Mouse (Mus musculus) liver, adult 2 months (tissue): ENCODE data around the gene Gm20388. TPM values are rescaled to one million over a fixed set of nuclear protein-coding genes. Genes with fewer than 3 reads are reported as not detected.
"Not testable (repeated sequence)": the region's sequence is repeated elsewhere in the genome, so short reads cannot be mapped to it uniquely, and the experiment has no call there.

Experiments used
- DNase-seq: peaks from one replicate; pipeline ENCODE4 v3.0.0-alpha.2; 2011; ENCODE audit warnings: low read depth, low spot score; ENCODE audit errors: extremely low read depth
- H3K27ac ChIP-seq: fragments of 200-500 bp; replicated peaks from 2 replicates; pipeline ENCODE4 v1.5.1; 2012; ENCODE audit warnings: low read depth, mild to moderate bottlenecking, control low read depth, inconsistent platforms, low read length; ENCODE audit not compliant: insufficient read depth
- H3K27me3 ChIP-seq: fragments of 200-500 bp; 2 replicates; pipeline ENCODE4 v1.6.1; 2012; ENCODE audit warnings: mild to moderate bottlenecking, moderate library complexity, low read length, inconsistent platforms; ENCODE audit not compliant: control insufficient read depth, insufficient read depth
- H3K36me3 ChIP-seq: fragments of 200-500 bp; 2 replicates; pipeline ENCODE4 v1.6.1; 2012; ENCODE audit warnings: low read length, inconsistent platforms; ENCODE audit not compliant: control insufficient read depth, insufficient read depth
- H3K4me1 ChIP-seq: fragments of 200-500 bp; 2 replicates; pipeline ENCODE4 v1.6.1; 2011; ENCODE audit warnings: low read length; ENCODE audit not compliant: control insufficient read depth, insufficient read depth
- H3K4me3 ChIP-seq: fragments of 200-500 bp; 2 replicates; pipeline ENCODE4 v1.5.1; 2011; ENCODE audit warnings: low read depth, mild to moderate bottlenecking, control low read depth, low read length, moderate library complexity; ENCODE audit not compliant: insufficient read depth
- H3K79me2 ChIP-seq: fragments of 200-500 bp; 2 replicates; pipeline ENCODE4 v1.6.1; 2012; ENCODE audit warnings: inconsistent platforms, mild to moderate bottlenecking, low read length, moderate library complexity; ENCODE audit not compliant: control insufficient read depth, insufficient read depth
- H3K9ac ChIP-seq: fragments of 200-500 bp; 2 replicates; pipeline ENCODE4 v1.6.1; 2012; ENCODE audit warnings: low read depth, mild to moderate bottlenecking, control low read depth, inconsistent platforms, low read length
- CTCF ChIP-seq: fragments of 200-500 bp; IDR thresholded peaks from 2 replicates; pipeline ENCODE4 v1.5.1; 2011; ENCODE audit warnings: low read depth, low read length, control low read depth
- POLR2A ChIP-seq: fragments of 200-500 bp; IDR thresholded peaks from 2 replicates; pipeline ENCODE4 v1.6.1; 2011; ENCODE audit warnings: low read length, control low read depth; ENCODE audit not compliant: insufficient read depth; ENCODE audit errors: extremely low read depth
- WGBS: fragments of 180-500 bp; shearing (Covaris S2); methylation state at CpG from one replicate; pipeline ENCODE4 v1.1.7; 2018; 5-methylcytosine and 5-hydroxymethylcytosine counted together
- polyA plus RNA-seq: library from polyadenylated mRNA; depleted of rRNA; stranded (reverse); fragments of >200 nt; gene quantifications from 2 replicates; pipeline ENCODE4 v1.2.3, GENCODE M21; 2012
- total RNA-seq: library from RNA; depleted of rRNA; stranded (reverse); fragments of >200 nt; gene quantifications from 2 replicates; pipeline ENCODE4 v1.2.3, GENCODE M21; 2014

Gm20388 gene
- total and polyA plus RNA-seq, 2 experiments = 6.4 to 19.9 TPM

- no peak overlapping the region for H3K9ac ChIP-seq
- 61% methylated on average over 5 of the region's 5 CpGs for WGBS
- DNase-seq = no peak
- H3K4me1 ChIP-seq = no peaks in the 10 kb centered on the region
- H3K79me2 ChIP-seq = no peaks in the 10 kb centered on the region
- H3K27me3 ChIP-seq = no peaks in the 10 kb centered on the region
- H3K27ac ChIP-seq = no peak overlapping the region
- H3K36me3 ChIP-seq = no peaks in the 10 kb centered on the region
- no peak overlapping the region for H3K4me3 ChIP-seq
- TF ChIP-seq POLR2A (no peak), CTCF (no peak)
Measured at GRCm38 (mm10) chr8:120787631-120788030, 877.0 kb downstream of the Gm20388 start.

GRCm38 (mm10) chr8:120792710-120793109 lies 882.1 kb downstream of the Gm20388 start:
- DNase-seq = no peak
- no peaks in the 10 kb centered on the region for H3K36me3 ChIP-seq
- H3K79me2 ChIP-seq = no peaks in the 10 kb centered on the region
- H3K9ac ChIP-seq = no peak overlapping the region
- no peak overlapping the region for H3K4me3 ChIP-seq
- TF ChIP-seq CTCF = no peak
- H3K27ac ChIP-seq = no peak overlapping the region
- no peaks in the 10 kb centered on the region for H3K4me1 ChIP-seq
- 57% methylated on average over 15 of the region's 15 CpGs for WGBS
- no peaks in the 10 kb centered on the region for H3K27me3 ChIP-seq

- Histone ChIP-seq H3K36me3 (no peaks in the 10 kb centered on the region), H3K27me3 (no peaks in the 10 kb centered on the region), H3K4me1 (no peaks in the 10 kb centered on the region), H3K27ac (no peak overlapping the region), H3K9ac (no peak overlapping the region), H3K79me2 (no peaks in the 10 kb centered on the region), H3K4me3 (no peak overlapping the region)
- TF ChIP-seq POLR2A (no peak), CTCF (peak; percentile 99)
- WGBS = 40% methylated on average over 9 of the region's 9 CpGs
- peak; percentile 49 for DNase-seq
Measured at GRCm38 (mm10) chr8:120795944-120796635, 885.4 kb downstream of the Gm20388 start.

- H3K9ac ChIP-seq = no peak overlapping the region
- 82% methylated on average over 9 of the region's 9 CpGs for WGBS
- H3K79me2 ChIP-seq = no peaks in the 10 kb centered on the region
- no peak for DNase-seq
- H3K36me3 ChIP-seq = no peaks in the 10 kb centered on the region
- no peak for TF ChIP-seq POLR2A
- no peak for TF ChIP-seq CTCF
- H3K4me1 ChIP-seq = no peaks in the 10 kb centered on the region
- no peaks in the 10 kb centered on the region for H3K27me3 ChIP-seq
- H3K4me3 ChIP-seq = no peak overlapping the region
- no peak overlapping the region for H3K27ac ChIP-seq
Measured at GRCm38 (mm10) chr8:120797019-120797727, 886.5 kb downstream of the Gm20388 start.

- Histone ChIP-seq H3K36me3 (no peaks in the 10 kb centered on the region), H3K27ac (no peak overlapping the region), H3K4me3 (no peak overlapping the region), H3K9ac (no peak overlapping the region), H3K27me3 (no peaks in the 10 kb centered on the region), H3K79me2 (no peaks in the 10 kb centered on the region), H3K4me1 (no peaks in the 10 kb centered on the region)
- DNase-seq = no peak
- WGBS = 10% methylated on average over 17 of the region's 17 CpGs
- TF ChIP-seq CTCF = peak; percentile 89
- TF ChIP-seq POLR2A = no peak
Measured at GRCm38 (mm10) chr8:120800308-120800865, 889.7 kb downstream of the Gm20388 start.

GRCm38 (mm10) chr8:120803661-120804375 lies 893.2 kb downstream of the Gm20388 start:
- H3K27me3 ChIP-seq, H3K79me2 ChIP-seq, H3K4me1 ChIP-seq, H3K9ac ChIP-seq, DNase-seq, H3K4me3 ChIP-seq, H3K36me3 ChIP-seq, H3K27ac ChIP-seq: not testable (repeated sequence)
- 49% methylated on average over 6 of the region's 6 CpGs for WGBS
